Mouse (Mus musculus) kidney, embryonic 15.5 days (tissue): Measurements from ENCODE around the gene Tulp2. TPM values are rescaled to one million over a fixed set of nuclear protein-coding genes. Genes with fewer than 3 reads are reported as not detected.
"Not testable (repeated sequence)": the region's sequence is repeated elsewhere in the genome, so short reads cannot be mapped to it uniquely, and the experiment has no call there.

ENCODE experiments used
- ATAC-seq: fragments of 200-750 bp; cut with Nextera tagmentation; replicated peaks from 2 replicates; pipeline ENCODE4 v1.8.0; 2017; ENCODE audit warnings: moderate TSS enrichment; ENCODE audit not compliant: low FRiP score
- H3K27ac ChIP-seq: fragments of 300-500 bp; sonication (generic); 2 replicates; pipeline ENCODE4 v1.5.1; 2015; ENCODE audit warnings: mild to moderate bottlenecking, inconsistent platforms
- H3K27me3 ChIP-seq: fragments of 300-500 bp; sonication (generic); 2 replicates; pipeline ENCODE4 v1.6.1; 2015; ENCODE audit warnings: inconsistent platforms
- H3K36me3 ChIP-seq: fragments of 300-500 bp; sonication (generic); 2 replicates; pipeline ENCODE4 v1.6.1; 2015; ENCODE audit warnings: inconsistent platforms
- H3K4me1 ChIP-seq: fragments of 300-500 bp; sonication (generic); 2 replicates; pipeline ENCODE4 v1.6.1; 2015; ENCODE audit warnings: inconsistent platforms
- H3K4me2 ChIP-seq: fragments of 300-500 bp; sonication (generic); 2 replicates; pipeline ENCODE4 v1.6.1; 2015; ENCODE audit warnings: moderate library complexity, mild to moderate bottlenecking, inconsistent platforms
- H3K4me3 ChIP-seq: fragments of 300-500 bp; sonication (generic); replicated peaks from 2 replicates; pipeline ENCODE4 v1.5.1; 2015; ENCODE audit warnings: mild to moderate bottlenecking, inconsistent platforms
- H3K9ac ChIP-seq: fragments of 300-500 bp; sonication (generic); 2 replicates; pipeline ENCODE4 v1.6.1; 2015; ENCODE audit warnings: mild to moderate bottlenecking, inconsistent platforms
- H3K9me3 ChIP-seq: fragments of 300-500 bp; sonication (generic); replicated peaks from 2 replicates; pipeline ENCODE4 v1.6.1; 2016; ENCODE audit warnings: inconsistent platforms
- WGBS: fragments of 180-500 bp; shearing (Covaris S2); methylation state at CpG from one replicate; pipeline ENCODE4 v1.1.7; 2015; ENCODE audit warnings: mixed read lengths; 5-methylcytosine and 5-hydroxymethylcytosine counted together
- polyA plus RNA-seq: library from polyadenylated mRNA; unstranded; fragments of >200 nt; fragmentation: Nextera tagmentation; extraction: Ambion mirVana; gene quantifications from 2 replicates; pipeline ENCODE4 v1.2.1, GENCODE M21; 2015

Gene Tulp2
- polyA plus RNA-seq, 1 experiment from 2014 or later, result 1.0 TPM

GRCm38 (mm10) chr7:45451344-45451982, 30.2 kb upstream of the Tulp2 start:
- H3K36me3 ChIP-seq, result peaks cover 68% of the 10 kb centered on the region

GRCm38 (mm10) chr7:45454971-45455370, 26.7 kb upstream of the Tulp2 start:
- Histone ChIP-seq H3K4me1 (peaks cover 25% of the 10 kb centered on the region), H3K27me3 (no peaks in the 10 kb centered on the region), H3K9me3 (no peaks in the 10 kb centered on the region), H3K27ac (no peak overlapping the region), H3K9ac (no peak overlapping the region), H3K36me3 (peaks cover 66% of the 10 kb centered on the region), H3K4me3 (no peak overlapping the region), H3K4me2 (no peak overlapping the region)
- no peak for ATAC-seq
- WGBS, result 91% methylated on average over 15 of the region's 15 CpGs

More at GRCm38 (mm10) chr7:45451344-45451982, 30.2 kb upstream of the Tulp2 start:
- H3K4me3 ChIP-seq, result no peak overlapping the region
- ATAC-seq, result 0 out of 2 replicates have a peak, but pooled peaks have one; percentile 46
- no peaks in the 10 kb centered on the region for H3K27me3 ChIP-seq
- no peaks in the 10 kb centered on the region for H3K9me3 ChIP-seq
- 55% methylated on average over 23 of the region's 23 CpGs for WGBS
- no peak overlapping the region for H3K9ac ChIP-seq
- no peak overlapping the region for H3K4me2 ChIP-seq
- H3K4me1 ChIP-seq, result peaks cover 10% of the 10 kb centered on the region
- H3K27ac ChIP-seq, result no peak overlapping the region

- H3K9me3 ChIP-seq, result no peaks in the 10 kb centered on the region
- H3K27ac ChIP-seq, result peak overlapping the region; percentile 52; the same call in 1 of the 2 replicates
- no peak for ATAC-seq
- H3K4me2 ChIP-seq, result no peak overlapping the region
- no peak overlapping the region for H3K4me3 ChIP-seq
- 75% methylated on average over 13 of the region's 13 CpGs for WGBS
- H3K27me3 ChIP-seq, result no peaks in the 10 kb centered on the region
- H3K9ac ChIP-seq, result no peak overlapping the region
- peaks cover 37% of the 10 kb centered on the region for H3K4me1 ChIP-seq
- H3K36me3 ChIP-seq, result peaks cover 61% of the 10 kb centered on the region
Measured at GRCm38 (mm10) chr7:45455932-45456696, 25.6 kb upstream of the Tulp2 start.

- H3K9ac ChIP-seq, result no peak overlapping the region
- H3K4me3 ChIP-seq, result peak overlapping the region; percentile 68; the same call in 1 of the 2 replicates
- 53% methylated on average over 9 of the region's 9 CpGs for WGBS
- no peaks in the 10 kb centered on the region for H3K9me3 ChIP-seq
- no peak for ATAC-seq
- H3K4me1 ChIP-seq, result peaks cover 38% of the 10 kb centered on the region
- H3K27me3 ChIP-seq, result no peaks in the 10 kb centered on the region
- H3K4me2 ChIP-seq, result peak overlapping the region; percentile 69
- peak overlapping the region; percentile 52 for H3K27ac ChIP-seq
- peaks cover 62% of the 10 kb centered on the region for H3K36me3 ChIP-seq
Measured at GRCm38 (mm10) chr7:45456721-45457203, 24.9 kb upstream of the Tulp2 start.

GRCm38 (mm10) chr7:45457204-45458060, 24.2 kb upstream of the Tulp2 start:
- H3K36me3 ChIP-seq, result peaks cover 62% of the 10 kb centered on the region
- H3K9me3 ChIP-seq, result no peaks in the 10 kb centered on the region
- peak overlapping the region; percentile 69 for H3K4me2 ChIP-seq
- peaks cover 41% of the 10 kb centered on the region for H3K4me1 ChIP-seq
- no peak for ATAC-seq
- H3K4me3 ChIP-seq, result peak overlapping the region; percentile 68
- WGBS, result 56% methylated on average over 10 of the region's 10 CpGs
- peak overlapping the region; percentile 64 for H3K9ac ChIP-seq
- no peaks in the 10 kb centered on the region for H3K27me3 ChIP-seq
- H3K27ac ChIP-seq, result peak overlapping the region; percentile 52

- Histone ChIP-seq H3K27me3 (no peaks in the 10 kb centered on the region), H3K4me1 (peaks cover 41% of the 10 kb centered on the region), H3K27ac (peak overlapping the region; percentile 94), H3K4me2 (peak overlapping the region; percentile 69), H3K36me3 (peaks cover 63% of the 10 kb centered on the region), H3K9me3 (no peaks in the 10 kb centered on the region), H3K9ac (peak overlapping the region; percentile 64), H3K4me3 (peak overlapping the region; percentile 68)
- peak; percentile 68 for ATAC-seq
- under 1% methylated on average over 43 of the region's 43 CpGs for WGBS
Measured at GRCm38 (mm10) chr7:45458748-45459563, 22.7 kb upstream of the Tulp2 start.

- H3K27ac ChIP-seq, result peak within 1 kb of the TSS; percentile 94
- peak within 1 kb of the TSS; percentile 69 for H3K4me2 ChIP-seq
- WGBS, result under 1% methylated on average over 36 of the region's 37 CpGs
- H3K36me3 ChIP-seq, result peaks cover 62% of the 10 kb centered on the region
- peaks cover 41% of the 10 kb centered on the region for H3K4me1 ChIP-seq
- not testable (repeated sequence) for H3K9me3 ChIP-seq, H3K27me3 ChIP-seq
- ATAC-seq, result peak; percentile 96
- H3K4me3 ChIP-seq, result peak within 1 kb of the TSS; percentile 68
- peak within 1 kb of the TSS; percentile 64 for H3K9ac ChIP-seq
Measured at GRCm38 (mm10) chr7:45459564-45460140, 22.0 kb upstream of the Tulp2 start, which contains the start of gene Ftl1. Gene Ftl1 (minus strand): TSS chr7:45459884.

- ATAC-seq, result no peak
- 65% methylated on average over 7 of the region's 7 CpGs for WGBS
- Histone ChIP-seq H3K4me3 (peak overlapping the region; percentile 68), H3K9me3 (no peaks in the 10 kb centered on the region), H3K9ac (peak overlapping the region; percentile 39; the same call in 1 of the 2 replicates), H3K4me1 (peaks cover 47% of the 10 kb centered on the region), H3K4me2 (peak overlapping the region; percentile 60), H3K36me3 (peaks cover 62% of the 10 kb centered on the region), H3K27ac (peak overlapping the region; percentile 94), H3K27me3 (no peaks in the 10 kb centered on the region)
Measured at GRCm38 (mm10) chr7:45460377-45460776, 21.3 kb upstream of the Tulp2 start.

GRCm38 (mm10) chr7:45460860-45461314, 20.8 kb upstream of the Tulp2 start:
- peaks cover 59% of the 10 kb centered on the region for H3K36me3 ChIP-seq
- H3K4me2 ChIP-seq, result peak overlapping the region; percentile 60
- peaks cover 52% of the 10 kb centered on the region for H3K4me1 ChIP-seq
- peak; percentile 44 for ATAC-seq
- H3K9ac ChIP-seq, result peak overlapping the region; percentile 6; the same call in 1 of the 2 replicates
- H3K4me3 ChIP-seq, result peak overlapping the region; percentile 68
- no peaks in the 10 kb centered on the region for H3K9me3 ChIP-seq
- 12% methylated on average over 13 of the region's 13 CpGs for WGBS
- H3K27ac ChIP-seq, result peak overlapping the region; percentile 94
- no peaks in the 10 kb centered on the region for H3K27me3 ChIP-seq

- Histone ChIP-seq H3K4me2 (peak overlapping the region; percentile 60), H3K9me3 (no peaks in the 10 kb centered on the region), H3K4me3 (no peak overlapping the region), H3K9ac (no peak overlapping the region), H3K27ac (peak overlapping the region; percentile 94), H3K36me3 (peaks cover 57% of the 10 kb centered on the region), H3K27me3 (no peaks in the 10 kb centered on the region), H3K4me1 (peaks cover 56% of the 10 kb centered on the region)
- 57% methylated on average over 5 of the region's 5 CpGs for WGBS
- no peak for ATAC-seq
Measured at GRCm38 (mm10) chr7:45461326-45461725, 20.4 kb upstream of the Tulp2 start.
